Mouse (Mus musculus) liver, embryonic 14.5 days (tissue): ENCODE results near the gene Ginm1.

Source experiments
- CTCF ChIP-seq: IDR thresholded peaks from 2 replicates; pipeline ENCODE4 v1.5.1; 2016; ENCODE audit warnings: antibody characterized with exemption, low read depth, control low read depth
- EP300 ChIP-seq: IDR thresholded peaks from 2 replicates; pipeline ENCODE4 v1.6.1; 2016; ENCODE audit warnings: antibody characterized with exemption, low read depth

- TF ChIP-seq CTCF (no peak), EP300 (no peak)
These were observed 8.6 kb upstream of the Ginm1 start for GRCm38 (mm10) chr10:7801258-7801657.
